Mouse (Mus musculus): ENCODE data around the gene Ston2. TPM values are rescaled to one million over a fixed set of nuclear protein-coding genes. Genes with fewer than 3 reads are reported as not detected.
A peak's percentile ranks its signal among the peaks of the same experiment; 100 is the strongest.

Ston2 gene
- polyA plus RNA-seq, 3 experiments from 2014 or later = 0.69 to 2.0 (median 0.82) TPM

GRCm38 (mm10) chr12:91660640-91661417, 127.4 kb downstream of the Ston2 start:
- ATAC-seq = peak; percentile 67

GRCm38 (mm10) chr12:91654399-91655122, 133.6 kb downstream of the Ston2 start:
- ATAC-seq = no peak

- ATAC-seq = no peak
These were observed 139.8 kb downstream of the Ston2 start for GRCm38 (mm10) chr12:91648426-91648825.

DNA sequence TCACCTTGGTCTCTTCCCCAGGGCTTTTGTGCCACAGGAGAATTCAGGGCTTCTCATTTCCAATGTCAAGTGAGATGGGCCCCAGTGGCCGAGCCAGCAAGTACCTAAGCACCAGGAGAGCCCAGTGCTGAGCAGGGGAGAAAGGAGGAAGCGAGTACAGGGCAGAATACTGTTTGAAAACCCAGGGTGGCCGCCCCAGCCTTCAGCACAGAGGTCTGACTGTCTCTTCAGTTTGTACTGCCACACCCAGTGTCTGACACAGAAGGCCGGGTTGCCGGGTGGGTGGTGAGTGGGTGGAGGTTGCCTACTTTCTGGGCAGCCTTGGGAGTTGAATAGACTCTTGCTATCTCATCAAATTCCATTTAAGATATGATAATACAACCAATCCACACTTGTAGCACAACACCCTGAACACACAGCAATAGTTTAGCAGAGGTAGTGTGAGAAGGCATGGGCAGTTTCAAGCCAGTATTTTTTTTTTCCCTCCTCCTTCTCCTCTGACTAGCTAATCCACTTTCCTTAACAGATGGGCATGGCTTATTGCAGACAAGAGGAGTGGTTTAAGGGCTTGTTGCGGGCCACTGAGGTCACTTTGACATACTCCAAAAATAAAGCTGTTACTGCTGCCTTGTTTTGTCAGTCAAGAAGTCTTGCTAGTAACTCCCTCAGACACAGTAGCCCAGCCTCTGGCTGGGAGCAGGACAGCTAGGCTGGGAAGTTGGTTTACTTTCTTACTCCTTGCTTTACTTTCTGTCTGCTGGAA, 142.6 kb downstream of the Ston2 start:
- ATAC-seq = no peak

DNA sequence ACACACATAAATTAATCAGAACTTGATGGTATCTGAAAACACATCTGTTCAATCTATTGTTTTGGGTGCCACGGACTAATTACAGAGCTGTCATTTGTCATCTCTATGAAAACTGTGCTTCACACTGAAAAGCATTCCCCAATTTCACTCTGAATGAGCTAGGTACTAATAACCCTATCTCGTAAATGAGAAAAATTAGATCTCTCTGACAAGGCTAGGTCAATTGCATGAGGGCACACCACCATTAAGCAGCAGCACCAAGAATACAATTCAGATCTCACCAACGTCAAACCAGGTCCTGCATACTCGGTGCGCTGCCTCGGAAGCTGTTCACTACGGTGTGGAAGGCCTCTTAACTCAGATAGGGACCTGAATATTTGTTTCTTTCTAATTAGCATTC, 145.0 kb downstream of the Ston2 start:
- ATAC-seq = no peak

- ATAC-seq = no peak
These were observed 145.6 kb downstream of the Ston2 start for GRCm38 (mm10) chr12:91642426-91643093.

- no peak for ATAC-seq
These were observed 146.5 kb downstream of the Ston2 start for GRCm38 (mm10) chr12:91641631-91642141.

DNA sequence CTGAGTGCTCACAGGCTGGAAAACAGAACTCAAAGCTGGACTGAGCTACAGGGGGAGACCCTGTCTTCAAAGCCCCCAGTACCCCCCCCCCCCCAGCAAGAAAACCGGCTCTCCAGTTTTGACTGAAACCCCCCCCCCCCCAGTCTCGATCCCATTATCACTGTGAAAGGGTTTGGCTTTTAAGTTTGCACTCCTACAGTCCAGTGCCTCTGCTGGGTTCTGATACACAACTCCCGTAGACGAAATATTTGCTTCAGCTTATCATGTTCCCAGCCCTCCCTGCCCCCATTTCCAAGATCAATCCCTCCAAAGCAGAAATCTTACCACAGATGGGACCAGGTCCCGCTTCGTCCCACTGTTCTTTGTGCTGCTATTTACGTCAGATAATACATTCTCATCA, 147.1 kb downstream of the Ston2 start:
- no peak for ATAC-seq

- peak; percentile 78 for ATAC-seq
These were observed 147.5 kb downstream of the Ston2 start for GRCm38 (mm10) chr12:91640712-91641111.

DNA sequence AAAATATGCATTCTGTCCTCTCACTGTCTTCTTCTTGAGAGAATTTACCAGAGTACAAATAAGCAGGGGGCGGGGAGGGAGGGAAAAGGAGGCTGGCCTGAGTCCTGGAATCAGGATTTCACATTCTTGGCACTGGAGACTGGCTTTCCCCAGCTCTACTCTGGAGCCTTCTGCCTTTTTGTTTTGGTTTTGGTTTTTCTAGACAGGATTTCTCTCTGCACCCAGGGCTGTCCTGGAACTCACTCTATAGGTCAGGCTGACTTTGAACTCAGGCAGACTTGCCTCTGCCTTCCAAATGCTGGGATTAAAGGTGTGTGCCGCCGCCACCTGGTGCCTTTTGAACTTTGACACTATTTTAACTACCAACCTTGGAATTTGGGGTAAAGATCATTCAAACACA, 149.8 kb downstream of the Ston2 start:
- ATAC-seq = no peak

GRCm38 (mm10) chr12:91637136-91637909, 150.9 kb downstream of the Ston2 start:
- no peak for ATAC-seq

GRCm38 (mm10) chr12:91626482-91626881, 161.7 kb downstream of the Ston2 start:
- ATAC-seq = no peak

GRCm38 (mm10) chr12:91625013-91625412, 163.2 kb downstream of the Ston2 start:
- peak; percentile 73 for ATAC-seq

- no peak for ATAC-seq
These were observed 178.8 kb downstream of the Ston2 start for GRCm38 (mm10) chr12:91609425-91609824.

GRCm38 (mm10) chr12:91607678-91608077, 180.5 kb downstream of the Ston2 start:
- no peak for ATAC-seq

DNA sequence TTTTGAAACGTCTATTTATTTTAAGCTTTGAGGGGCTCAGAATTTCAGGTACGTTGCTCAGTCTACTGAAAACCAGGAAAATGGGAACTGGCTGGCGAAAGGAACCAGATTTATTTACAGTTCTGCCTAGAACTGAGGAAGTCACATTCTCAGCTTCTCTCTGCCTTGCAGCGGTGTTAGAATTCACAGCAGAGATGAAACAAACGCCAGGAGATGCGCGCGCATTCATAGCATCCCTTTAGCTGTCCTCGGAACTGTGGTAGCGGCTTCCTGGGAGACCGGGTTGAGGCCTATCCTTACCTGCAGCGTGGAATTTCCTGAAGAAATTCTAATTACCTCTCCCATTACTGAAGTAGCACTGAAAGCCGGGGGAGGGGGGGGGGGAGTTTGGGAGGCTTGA, 181.5 kb downstream of the Ston2 start:
- ATAC-seq = no peak

DNA sequence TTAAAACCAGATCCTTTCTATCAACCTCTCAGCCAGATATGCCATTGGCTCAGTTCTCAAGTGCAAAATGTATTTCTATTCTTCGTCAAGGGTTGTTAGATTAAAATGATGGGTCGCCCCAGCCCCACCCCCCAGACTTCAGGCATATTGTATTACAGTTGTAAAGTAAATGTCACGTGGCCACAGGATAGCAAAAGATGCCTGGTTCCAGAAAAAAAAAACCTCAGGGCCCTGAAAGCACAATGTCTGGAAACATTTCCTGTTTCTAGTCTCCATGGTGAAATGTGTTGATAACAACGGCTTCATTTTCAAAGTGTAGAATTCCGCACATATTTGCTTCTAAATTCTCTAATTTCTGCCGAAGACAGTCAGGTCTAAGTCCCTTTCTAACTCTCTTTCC, 183.6 kb downstream of the Ston2 start:
- ATAC-seq = no peak

- no peak for ATAC-seq
These were observed 196.1 kb downstream of the Ston2 start for GRCm38 (mm10) chr12:91592128-91592527.

GRCm38 (mm10) chr12:91591191-91591590, 197.0 kb downstream of the Ston2 start:
- ATAC-seq = no peak

GRCm38 (mm10) chr12:91590716-91591115, 197.5 kb downstream of the Ston2 start:
- no peak for ATAC-seq

- ATAC-seq = peak; percentile 60
These were observed 198.1 kb downstream of the Ston2 start, which contains the start of gene Gtf2a1 for GRCm38 (mm10) chr12:91589847-91590690. Gtf2a1 (minus strand) TSS chr12:91590487.

Measured in inflammation-experienced regulatory T-cells, adult 6 months (primary cell).